Mouse (Mus musculus): Measurements from ENCODE around the gene Gm5926. TPM values are rescaled to one million over a fixed set of nuclear protein-coding genes. Genes with fewer than 3 reads are reported as not detected.
"Not testable (repeated sequence)": the region's sequence is repeated elsewhere in the genome, so short reads cannot be mapped to it uniquely, and the experiment has no call there.

Gene Gm5926
- total RNA-seq (2017) = not detected in 2 replicates

GRCm38 (mm10) chrX:32650416-32650815, at the start of gene Gm5926:
Gene Gm5926 (plus strand): TSS chrX:32650716.
- not testable (repeated sequence) for ATAC-seq (ENCODE audit: extremely low read depth, insufficient number of reproducible peaks, low FRiP score, poor library complexity, severe bottlenecking)

GRCm38 (mm10) chrX:32601008-32601407, 49.5 kb upstream of the Gm5926 start:
- not testable (repeated sequence) for ATAC-seq (ENCODE audit: extremely low read depth, insufficient number of reproducible peaks, low FRiP score, poor library complexity, severe bottlenecking)

GRCm38 (mm10) chrX:32601425-32601824, 49.1 kb upstream of the Gm5926 start:
- not testable (repeated sequence) for ATAC-seq (ENCODE audit: extremely low read depth, insufficient number of reproducible peaks, low FRiP score, poor library complexity, severe bottlenecking)

Other genes starting within 250 kb of the Gm5926 start
- not detected in 2 replicates for gene Btbd35f1, start 90.7 kb upstream of the Gm5926 start, total RNA-seq (2017)
- gene Btbd35f21, start 75.4 kb downstream of the Gm5926 start, total RNA-seq (2017) = not detected in 2 replicates
- gene Btbd35f30, start 243.9 kb downstream of the Gm5926 start, total RNA-seq (2017) = not detected in 2 replicates

All from neutrophil, adult 5-6 weeks (primary cell).